In genomic region chr14:21679631-21680201, GRCm38 (mm10) we compare ENCODE assay signal across 9 mouse cellular contexts. TPM values are rescaled to one million over a fixed set of nuclear protein-coding genes. Genes with fewer than 3 reads are reported as not detected.
DNase-seq lines count a peak whose midpoint lies in the region; ATAC-seq and TF ChIP-seq lines count a peak whose summit lies in the region.
"Had no signal": no experiment of that assay in that cellular context is flagged by ENCODE, and none has a peak within 500 bp of the region (broad histone marks: within the 10 kb centered on the region; RNA-seq: fewer than 3 reads in every experiment).

No protein-coding gene starts in this region.

- 35% methylated on average over 8 of the region's 8 CpGs for WGBS in kidney, embryonic 16.5 days
- WGBS in kidney, embryonic 15.5 days: 40% methylated on average over 8 of the region's 8 CpGs
- 22% methylated on average over 8 of the region's 8 CpGs for WGBS in hindbrain, postnatal 0 days

- no peak overlapping the region for H3K9ac ChIP-seq in kidney, embryonic 16.5 days (replicated peaks; ENCODE audit: low read length)
- H3K9ac ChIP-seq in kidney, embryonic 15.5 days: no peak overlapping the region
- H3K9ac ChIP-seq in hindbrain, postnatal 0 days (replicated peaks; ENCODE audit: low read length): no peak overlapping the region

- peak overlapping the region; percentile 7; the same call in 1 of the 2 replicates for H3K27ac ChIP-seq in kidney, embryonic 16.5 days (ENCODE audit: low read length)
- no peak overlapping the region for H3K27ac ChIP-seq in kidney, embryonic 15.5 days
- H3K27ac ChIP-seq in hindbrain, postnatal 0 days: no peak overlapping the region

- DNase-seq in 416B (ENCODE audit: low read depth) (peak; percentile 33), MN1 (ENCODE audit: low spot score) (peak; percentile 50)
- peak; percentile 41 for DNase-seq in hindbrain, postnatal 0 days (ENCODE audit: low spot score)
- DNase-seq in ovary, postnatal 14 days (ENCODE audit: low spot score): no peak
- DNase-seq in natural killer cell, adult 2 months (ENCODE audit: low spot score in 2 of 2): no peak
- DNase-seq: heart, postnatal 14 days had no signal

- no peak for TF ChIP-seq CTCF in hindbrain, postnatal 0 days (IDR thresholded peaks at IDR 0.05; ENCODE audit: low read depth)

- 0 out of 2 replicates have a peak, but pooled peaks have one; percentile 13 for ATAC-seq in kidney, embryonic 16.5 days (ENCODE audit: low FRiP score, low TSS enrichment)
- ATAC-seq in kidney, embryonic 15.5 days (replicated peaks; ENCODE audit: low FRiP score): no peak
- no peak for ATAC-seq in hindbrain, postnatal 0 days

- H3K4me2 ChIP-seq in kidney, embryonic 16.5 days (replicated peaks; ENCODE audit: low read depth, low read length): no peak overlapping the region
- H3K4me2 ChIP-seq in kidney, embryonic 15.5 days: no peak overlapping the region
- no peak overlapping the region for H3K4me2 ChIP-seq in hindbrain, postnatal 0 days (ENCODE audit: low read depth, low read length)

- no peak overlapping the region for H3K4me3 ChIP-seq in kidney, embryonic 16.5 days (ENCODE audit: low read length)
- H3K4me3 ChIP-seq in kidney, embryonic 15.5 days (replicated peaks): no peak overlapping the region
- H3K4me3 ChIP-seq in hindbrain, postnatal 0 days (ENCODE audit: low read length): no peak overlapping the region

- H3K27me3 ChIP-seq in kidney, embryonic 16.5 days (ENCODE audit: insufficient read depth, low read length): no peaks in the 10 kb centered on the region
- no peaks in the 10 kb centered on the region for H3K27me3 ChIP-seq in kidney, embryonic 15.5 days
- H3K27me3 ChIP-seq in hindbrain, postnatal 0 days (ENCODE audit: insufficient read depth, low read length): no peaks in the 10 kb centered on the region

- H3K9me3 ChIP-seq in kidney, embryonic 16.5 days (ENCODE audit: low read length): no peaks in the 10 kb centered on the region
- H3K9me3 ChIP-seq in kidney, embryonic 15.5 days (replicated peaks): no peaks in the 10 kb centered on the region
- no peaks in the 10 kb centered on the region for H3K9me3 ChIP-seq in hindbrain, postnatal 0 days (ENCODE audit: low read length)

- peaks cover 19% of the 10 kb centered on the region for H3K4me1 ChIP-seq in kidney, embryonic 16.5 days (ENCODE audit: insufficient read depth, low read length)
- H3K4me1 ChIP-seq in kidney, embryonic 15.5 days: peaks cover 23% of the 10 kb centered on the region
- peaks cover 12% of the 10 kb centered on the region; the same call in 1 of the 2 replicates for H3K4me1 ChIP-seq in hindbrain, postnatal 0 days (ENCODE audit: insufficient read depth, low read length)

- H3K36me3 ChIP-seq in kidney, embryonic 16.5 days (ENCODE audit: insufficient read depth, low read length): no peaks in the 10 kb centered on the region
- no peaks in the 10 kb centered on the region for H3K36me3 ChIP-seq in kidney, embryonic 15.5 days
- no peaks in the 10 kb centered on the region for H3K36me3 ChIP-seq in hindbrain, postnatal 0 days (ENCODE audit: insufficient read depth, low read length)

RNA-seq across cellular contexts. Expression of gene Dupd1, which starts 34.7 kb away (rescaled TPM):
- polyA plus RNA-seq in kidney, embryonic 16.5 days (2015; fragmentation: Nextera tagmentation; extraction: Ambion mirVana): 0.22 TPM in 1 of 2 replicates, not detected in the other
- 0.14 TPM in 1 of 2 replicates, not detected in the other for polyA plus RNA-seq in kidney, embryonic 15.5 days (2015; fragmentation: Nextera tagmentation; extraction: Ambion mirVana)
- not detected in 2 replicates for total RNA-seq in hindbrain, postnatal 0 days (2014; rRNA removed)
- polyA plus RNA-seq in hindbrain, postnatal 0 days (2015; fragmentation: Nextera tagmentation; extraction: Ambion mirVana): 0.29 TPM in 1 of 2 replicates, not detected in the other
- polyA plus RNA-seq: lung, embryonic 16.5 days had no signal

Comparison
In these comparisons a context has a peak if more than half of its experiments do, and no peak if none do; other contexts are left out.
1. DNase-seq: peak in 416B (single experiment), MN1 (single experiment) and hindbrain, postnatal 0 days (single experiment); none in ovary, postnatal 14 days (single experiment) and natural killer cell, adult 2 months (0 of 2).